Mouse (Mus musculus): ENCODE measurements at regions not wholly inside any gene's neighbourhood (a gene's known extent, or its start where the extent isn't known, plus 50 kb on each side); places are given as distances from the start of the nearest gene placed in this dataset.

GRCm38 (mm10) chrX:6261469-6261868 lies 59.1 kb downstream of the Bmp15 start:
- DNase-seq = peak; percentile 35 to 79

- DNase-seq = peak; percentile 20 to 36
These were observed 62.0 kb downstream of the Bmp15 start for GRCm38 (mm10) chrX:6258523-6258922.

GRCm38 (mm10) chrX:6254058-6254457 lies 66.5 kb downstream of the Bmp15 start:
- DNase-seq = peak in 1 of 2 experiments; percentile 13

GRCm38 (mm10) chrX:6252873-6253272 lies 67.6 kb downstream of the Bmp15 start:
- no peak for DNase-seq

All from heart, adult 18-20 months (tissue).